Mouse (Mus musculus) liver, embryonic 11.5 days (tissue): ENCODE measurements around the gene Plce1. TPM values are rescaled to one million over a fixed set of nuclear protein-coding genes. Genes with fewer than 3 reads are reported as not detected.

ENCODE experiments used
- ATAC-seq: fragments of 200-750 bp; cut with Nextera tagmentation; replicated peaks from 2 replicates; pipeline ENCODE4 v1.8.0; 2017; ENCODE audit warnings: moderate number of reproducible peaks, mild to moderate bottlenecking, moderate TSS enrichment, moderate library complexity; ENCODE audit not compliant: low FRiP score
- DNase-seq: peaks from one replicate; pipeline ENCODE4 v3.0.0-alpha.2; 2017; ENCODE audit warnings: low spot score
- H3K27ac ChIP-seq: fragments of 300-500 bp; sonication (generic); 2 replicates; pipeline ENCODE4 v1.5.1; 2014; ENCODE audit warnings: mild to moderate bottlenecking, low read depth, low read length, control low read depth
- H3K27me3 ChIP-seq: fragments of 300-500 bp; sonication (generic); replicated peaks from 2 replicates; pipeline ENCODE4 v1.6.1; 2014; ENCODE audit warnings: low read length, mixed read lengths; ENCODE audit not compliant: control insufficient read depth, insufficient read depth
- H3K36me3 ChIP-seq: fragments of 300-500 bp; sonication (generic); 2 replicates; pipeline ENCODE4 v1.6.1; 2014; ENCODE audit warnings: mild to moderate bottlenecking, low read length, moderate library complexity, mixed read lengths; ENCODE audit not compliant: control insufficient read depth, insufficient read depth
- H3K4me1 ChIP-seq: fragments of 300-500 bp; sonication (generic); replicated peaks from 2 replicates; pipeline ENCODE4 v1.6.1; 2014; ENCODE audit warnings: low read length, mixed read lengths; ENCODE audit not compliant: control insufficient read depth, insufficient read depth
- H3K4me2 ChIP-seq: fragments of 300-500 bp; sonication (generic); 2 replicates; pipeline ENCODE4 v1.6.1; 2014; ENCODE audit warnings: mild to moderate bottlenecking, control low read depth, moderate library complexity
- H3K4me3 ChIP-seq: fragments of 300-500 bp; sonication (generic); 2 replicates; pipeline ENCODE4 v1.5.1; 2014; ENCODE audit warnings: low read depth, low read length, control low read depth
- H3K9ac ChIP-seq: fragments of 300-500 bp; sonication (generic); 2 replicates; pipeline ENCODE4 v1.6.1; 2014; ENCODE audit warnings: low read depth, low read length, control low read depth
- H3K9me3 ChIP-seq: fragments of 300-500 bp; sonication (generic); 2 replicates; pipeline ENCODE4 v1.6.1; 2016; ENCODE audit warnings: low read length, inconsistent platforms, mixed read lengths; ENCODE audit not compliant: control insufficient read depth
- WGBS: fragments of 180-500 bp; shearing (Covaris S2); extraction: QIAGEN DNeasy Blood & Tissue Kit; methylation state at CpG from one replicate; pipeline ENCODE4 v1.1.7; 2014; 5-methylcytosine and 5-hydroxymethylcytosine counted together
- polyA plus RNA-seq: library from polyadenylated mRNA; unstranded; fragments of >200 nt; fragmentation: Nextera tagmentation; extraction: Ambion mirVana; gene quantifications from 2 replicates; pipeline ENCODE4 v1.2.1, GENCODE M21; 2014

Gene Plce1
- polyA plus RNA-seq, 1 experiment from 2014 or later = 1.1 TPM

DNA sequence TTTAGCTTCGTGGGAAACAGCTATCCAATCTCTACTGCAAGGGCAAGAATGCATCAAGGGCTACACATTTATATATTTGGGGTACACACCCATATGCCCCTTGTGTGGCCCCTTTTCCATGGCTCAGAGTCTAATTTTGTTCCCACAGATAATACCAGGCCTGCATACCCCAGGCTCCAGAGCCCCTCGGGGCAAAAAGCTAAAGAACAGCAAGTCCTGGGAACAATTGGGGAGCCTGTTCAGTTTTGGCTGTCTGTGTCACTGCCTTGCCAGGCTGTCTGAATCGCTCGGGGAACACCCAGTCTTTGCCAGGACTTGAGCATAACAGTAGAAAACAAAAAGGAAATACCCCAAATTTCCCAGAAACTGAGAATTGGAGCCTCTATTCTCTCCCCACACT is 20.2 kb upstream of the Plce1 start:
- Histone ChIP-seq H3K27ac (no peak overlapping the region), H3K4me2 (no peak overlapping the region), H3K27me3 (no peaks in the 10 kb centered on the region), H3K9ac (no peak overlapping the region), H3K4me1 (no peaks in the 10 kb centered on the region), H3K9me3 (no peaks in the 10 kb centered on the region), H3K4me3 (no peak overlapping the region), H3K36me3 (no peaks in the 10 kb centered on the region)
- no peak for DNase-seq
- 78% methylated on average over 4 of the region's 4 CpGs for WGBS
- no peak for ATAC-seq

- 76% methylated on average over 10 of the region's 10 CpGs for WGBS
- no peak for DNase-seq
Measured at GRCm38 (mm10) chr19:38470257-38470893, 10.5 kb upstream of the Plce1 start.

DNA sequence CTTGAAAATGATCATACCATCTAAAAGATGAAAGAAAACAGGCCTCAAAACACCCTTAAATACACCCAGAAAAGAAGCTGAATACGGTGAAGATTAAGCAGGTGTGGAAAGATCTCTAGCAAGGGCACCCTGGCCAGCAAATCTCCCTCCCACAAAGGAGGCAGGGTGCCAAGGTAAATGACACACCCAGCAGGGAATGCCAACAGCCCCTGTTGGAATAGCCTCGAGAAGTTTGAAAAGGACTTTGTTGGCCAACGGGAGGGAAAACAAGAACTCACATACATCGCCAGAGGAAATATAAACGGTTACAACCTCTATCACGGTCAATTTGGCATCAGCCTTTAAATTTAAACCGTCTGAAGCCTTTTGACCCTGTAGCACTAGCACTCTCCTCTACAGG is 5.5 kb upstream of the Plce1 start:
- ATAC-seq = no peak
- 70% methylated on average over 7 of the region's 7 CpGs for WGBS
- Histone ChIP-seq H3K4me3 (no peak overlapping the region), H3K27ac (no peak overlapping the region), H3K4me2 (no peak overlapping the region), H3K4me1 (no peaks in the 10 kb centered on the region), H3K27me3 (peaks cover 14% of the 10 kb centered on the region), H3K36me3 (no peaks in the 10 kb centered on the region), H3K9ac (no peak overlapping the region), H3K9me3 (no peaks in the 10 kb centered on the region)
- no peak for DNase-seq

More at GRCm38 (mm10) chr19:38470257-38470893, 10.5 kb upstream of the Plce1 start:
- Histone ChIP-seq H3K36me3 (no peaks in the 10 kb centered on the region), H3K4me1 (no peaks in the 10 kb centered on the region), H3K4me3 (no peak overlapping the region), H3K27ac (no peak overlapping the region), H3K4me2 (no peak overlapping the region), H3K9me3 (no peaks in the 10 kb centered on the region), H3K9ac (no peak overlapping the region), H3K27me3 (no peaks in the 10 kb centered on the region)
- ATAC-seq = no peak

GRCm38 (mm10) chr19:38478286-38478685 is 2.6 kb upstream of the Plce1 start:
- Histone ChIP-seq H3K9me3 (no peaks in the 10 kb centered on the region), H3K4me2 (no peak overlapping the region), H3K27me3 (peaks cover 42% of the 10 kb centered on the region), H3K36me3 (no peaks in the 10 kb centered on the region), H3K4me1 (no peaks in the 10 kb centered on the region), H3K9ac (no peak overlapping the region), H3K4me3 (no peak overlapping the region), H3K27ac (no peak overlapping the region)
- WGBS = 68% methylated on average over 5 of the region's 5 CpGs
- ATAC-seq = no peak
- DNase-seq = no peak

- Histone ChIP-seq H3K9me3 (no peaks in the 10 kb centered on the region), H3K27ac (no peak overlapping the region), H3K4me2 (no peak overlapping the region), H3K4me3 (no peak overlapping the region), H3K9ac (no peak overlapping the region), H3K36me3 (no peaks in the 10 kb centered on the region), H3K4me1 (no peaks in the 10 kb centered on the region), H3K27me3 (peaks cover 48% of the 10 kb centered on the region)
- 38% methylated on average over 7 of the region's 7 CpGs for WGBS
- ATAC-seq = no peak
- DNase-seq = no peak
Measured at GRCm38 (mm10) chr19:38478948-38479347, 2.0 kb upstream of the Plce1 start.

DNA sequence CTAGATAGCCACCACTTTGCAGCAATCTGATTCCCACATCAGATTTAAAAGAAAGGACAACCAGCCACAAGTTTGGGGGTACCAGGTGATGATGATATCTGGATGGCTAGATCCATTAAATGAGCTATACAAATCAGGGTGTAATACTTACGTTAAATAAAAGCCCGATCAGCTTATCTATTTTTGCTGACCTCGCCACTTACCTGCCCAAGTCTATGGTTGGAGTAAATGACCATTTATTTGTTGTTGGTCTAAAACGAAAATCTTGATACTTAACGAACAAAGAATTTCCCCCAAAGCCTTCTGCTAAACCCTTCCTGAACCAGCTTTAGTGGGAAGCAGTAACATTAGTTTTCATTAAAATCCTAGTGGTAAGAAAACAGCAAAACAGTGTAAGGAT is 1.4 kb upstream of the Plce1 start:
- H3K4me1 ChIP-seq = no peaks in the 10 kb centered on the region
- H3K27ac ChIP-seq = no peak overlapping the region
- no peaks in the 10 kb centered on the region for H3K36me3 ChIP-seq
- H3K4me3 ChIP-seq = no peak overlapping the region
- 73% methylated on average over 5 of the region's 5 CpGs for WGBS
- H3K9me3 ChIP-seq = no peaks in the 10 kb centered on the region
- no peak for DNase-seq
- no peak for ATAC-seq
- no peak overlapping the region for H3K9ac ChIP-seq
- H3K4me2 ChIP-seq = no peak overlapping the region
- peaks cover 49% of the 10 kb centered on the region for H3K27me3 ChIP-seq

GRCm38 (mm10) chr19:38480156-38480720 is 671 bp upstream of the Plce1 start:
- 10% methylated on average over 12 of the region's 12 CpGs for WGBS
- peak overlapping the region; percentile 49 for H3K4me3 ChIP-seq
- H3K9ac ChIP-seq = no peak overlapping the region
- no peaks in the 10 kb centered on the region for H3K9me3 ChIP-seq
- no peaks in the 10 kb centered on the region for H3K36me3 ChIP-seq
- H3K4me2 ChIP-seq = peak overlapping the region; percentile 64
- H3K27me3 ChIP-seq = peaks cover 49% of the 10 kb centered on the region
- ATAC-seq (no peak), DNase-seq (no peak)
- H3K4me1 ChIP-seq = no peaks in the 10 kb centered on the region
- no peak overlapping the region for H3K27ac ChIP-seq

- H3K4me1 ChIP-seq = no peaks in the 10 kb centered on the region
- H3K4me3 ChIP-seq = peak overlapping the region; percentile 49; the same call in 1 of the 2 replicates
- DNase-seq (no peak), ATAC-seq (no peak)
- H3K27me3 ChIP-seq = peaks cover 49% of the 10 kb centered on the region
- peak overlapping the region; percentile 64; the same call in 1 of the 2 replicates for H3K4me2 ChIP-seq
- no peaks in the 10 kb centered on the region for H3K9me3 ChIP-seq
- no peak overlapping the region for H3K9ac ChIP-seq
- 19% methylated on average over 8 of the region's 8 CpGs for WGBS
- no peak overlapping the region for H3K27ac ChIP-seq
- H3K36me3 ChIP-seq = no peaks in the 10 kb centered on the region
Measured at GRCm38 (mm10) chr19:38481906-38482305, 997 bp downstream of the Plce1 start.
